Mouse (Mus musculus): ENCODE measurements around the gene 4933414I15Rik. TPM values are rescaled to one million over a fixed set of nuclear protein-coding genes. Genes with fewer than 3 reads are reported as not detected.

Gene 4933414I15Rik
- not detected in 2 replicates for polyA plus RNA-seq (2015; fragmentation: Nextera tagmentation; extraction: Ambion mirVana)

GRCm38 (mm10) chr11:50943506-50943905, at the start of gene 4933414I15Rik:
TSS of gene 4933414I15Rik (minus strand) at chr11:50943765.

DNA sequence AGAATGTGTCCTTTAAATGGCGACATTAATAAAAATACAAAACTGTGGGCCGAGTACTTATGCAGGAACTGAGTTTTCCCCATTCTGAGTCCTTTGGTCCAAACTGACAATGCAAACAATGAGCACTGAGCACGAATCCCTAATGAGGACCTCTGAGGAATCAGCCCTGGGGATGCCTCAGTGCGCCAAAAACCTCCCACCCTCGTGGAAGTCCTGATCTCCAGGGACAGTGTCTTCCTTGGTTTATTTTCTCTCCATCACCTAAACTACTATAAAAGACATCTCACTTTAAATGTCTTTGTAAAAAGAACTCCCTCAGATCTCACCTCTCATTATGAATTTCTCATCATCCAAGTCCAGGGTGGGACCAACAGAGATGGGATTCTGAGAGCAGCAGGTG, 38.1 kb upstream of the 4933414I15Rik start, which contains the start of gene Olfr1377:
Gene Olfr1377 (plus strand): TSS at position 301 of the 400 bp plus-strand sequence.

DNA sequence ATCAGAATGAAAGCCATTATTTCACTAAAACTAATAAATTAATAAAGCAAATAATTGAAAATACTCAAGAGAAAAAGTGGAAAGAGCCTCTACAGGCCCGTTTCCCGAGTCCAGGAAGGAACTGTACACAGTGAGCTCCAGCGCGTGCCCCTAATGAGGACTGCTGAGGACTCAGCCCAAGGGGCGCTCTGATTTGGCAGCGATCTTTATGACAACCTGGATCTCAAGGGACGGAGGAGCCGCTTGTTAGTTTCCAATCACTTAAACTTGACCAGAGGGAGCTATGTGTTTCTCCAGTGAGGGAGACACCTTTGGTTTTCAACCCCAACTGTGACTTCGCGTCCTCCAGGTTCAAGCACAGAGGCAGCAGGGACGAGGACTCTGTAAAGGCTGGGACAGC, 22.7 kb upstream of the 4933414I15Rik start, which contains the start of gene Olfr1378:
Gene Olfr1378 (plus strand): TSS at position 301 of the 400 bp plus-strand sequence.

DNA sequence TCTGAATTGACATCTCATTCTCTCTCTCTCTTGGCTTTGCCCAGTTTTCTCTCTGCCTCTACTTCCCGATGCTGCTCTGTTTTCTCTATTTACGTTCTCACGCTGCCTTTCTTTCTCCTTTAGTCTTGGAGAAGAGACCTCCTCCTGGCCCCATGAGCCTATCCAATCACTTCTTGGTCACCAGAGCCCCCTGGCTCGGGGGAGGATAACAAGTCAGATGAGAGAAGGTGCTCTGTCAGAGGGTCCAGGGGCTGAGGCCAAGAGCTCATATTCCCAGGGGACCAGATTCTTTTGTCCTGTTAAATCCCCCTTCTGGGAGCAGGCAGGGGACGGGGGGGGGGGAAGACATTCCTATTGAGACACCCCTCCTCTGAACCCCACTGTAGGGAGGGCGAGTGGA, 10.1 kb upstream of the 4933414I15Rik start, which contains the start of gene Prop1:
Gene Prop1 (minus strand): TSS at position 101 of the 400 bp plus-strand sequence.

GRCm38 (mm10) chr11:50931451-50931866, 12.1 kb downstream of the 4933414I15Rik start, which contains the start of gene Zfp354b:
TSS of gene Zfp354b (minus strand) at chr11:50931633.

GRCm38 (mm10) chr11:50915671-50916320, 27.8 kb downstream of the 4933414I15Rik start, which contains the start of gene Zfp2:
TSS of gene Zfp2 (minus strand) at chr11:50916165.

Other genes with a start within 250 kb of the 4933414I15Rik start
- 8.2 and 8.6 TPM in 2 replicates for gene Zfp354c, start 116.0 kb downstream of the 4933414I15Rik start, polyA plus RNA-seq (2015; fragmentation: Nextera tagmentation; extraction: Ambion mirVana)
- gene Zfp879, start 102.2 kb downstream of the 4933414I15Rik start, polyA plus RNA-seq (2015; fragmentation: Nextera tagmentation; extraction: Ambion mirVana): 0.18 and 0.28 TPM in 2 replicates
- gene Grm6, start 93.1 kb downstream of the 4933414I15Rik start, polyA plus RNA-seq (2015; fragmentation: Nextera tagmentation; extraction: Ambion mirVana): 0.24 TPM in 1 of 2 replicates, not detected in the other
- gene Zfp454, start 56.1 kb downstream of the 4933414I15Rik start, polyA plus RNA-seq (2015; fragmentation: Nextera tagmentation; extraction: Ambion mirVana): 0.99 and 1.1 TPM in 2 replicates
- gene Zfp2, start 27.6 kb downstream of the 4933414I15Rik start, polyA plus RNA-seq (2015; fragmentation: Nextera tagmentation; extraction: Ambion mirVana): 1.9 and 2.6 TPM in 2 replicates
- gene Zfp354b, start 12.1 kb downstream of the 4933414I15Rik start, polyA plus RNA-seq (2015; fragmentation: Nextera tagmentation; extraction: Ambion mirVana): 0.62 and 0.76 TPM in 2 replicates
- gene Prop1, start 10.0 kb upstream of the 4933414I15Rik start, polyA plus RNA-seq (2015; fragmentation: Nextera tagmentation; extraction: Ambion mirVana): not detected in 2 replicates
- gene Olfr1378, start 22.8 kb upstream of the 4933414I15Rik start, polyA plus RNA-seq (2015; fragmentation: Nextera tagmentation; extraction: Ambion mirVana): not detected in 2 replicates
- gene Olfr1377, start 38.2 kb upstream of the 4933414I15Rik start, polyA plus RNA-seq (2015; fragmentation: Nextera tagmentation; extraction: Ambion mirVana): not detected in 2 replicates
- gene Olfr51, start 59.8 kb upstream of the 4933414I15Rik start, polyA plus RNA-seq (2015; fragmentation: Nextera tagmentation; extraction: Ambion mirVana): not detected in 2 replicates
- gene Olfr54, start 70.5 kb upstream of the 4933414I15Rik start, polyA plus RNA-seq (2015; fragmentation: Nextera tagmentation; extraction: Ambion mirVana): not detected in 2 replicates
- not detected in 2 replicates for gene Olfr1375, start 104.3 kb upstream of the 4933414I15Rik start, polyA plus RNA-seq (2015; fragmentation: Nextera tagmentation; extraction: Ambion mirVana)
- gene Zfp354a, start 115.5 kb upstream of the 4933414I15Rik start, polyA plus RNA-seq (2015; fragmentation: Nextera tagmentation; extraction: Ambion mirVana): 2.6 and 3.4 TPM in 2 replicates